Mouse (Mus musculus) CH12.LX (cell line): ENCODE results near the gene Slc13a1.

Experiments used
- CTCF ChIP-seq, 2 experiments: IDR thresholded peaks in 1 of 2; conservative IDR thresholded peaks in 1 of 2; 2 replicates each; pipeline ENCODE4 v1.5.1; 2011 to 2012; ENCODE audit warnings: low read depth in 2 of 2, low read length in 2 of 2, improper control_type of control experiment in 1 of 2, inconsistent platforms in 1 of 2, mild to moderate bottlenecking in 1 of 2, moderate library complexity in 1 of 2
- EP300 ChIP-seq: IDR thresholded peaks from 2 replicates; pipeline ENCODE4 v1.6.1; 2011; ENCODE audit warnings: low read length, improper control_type of control experiment

DNA sequence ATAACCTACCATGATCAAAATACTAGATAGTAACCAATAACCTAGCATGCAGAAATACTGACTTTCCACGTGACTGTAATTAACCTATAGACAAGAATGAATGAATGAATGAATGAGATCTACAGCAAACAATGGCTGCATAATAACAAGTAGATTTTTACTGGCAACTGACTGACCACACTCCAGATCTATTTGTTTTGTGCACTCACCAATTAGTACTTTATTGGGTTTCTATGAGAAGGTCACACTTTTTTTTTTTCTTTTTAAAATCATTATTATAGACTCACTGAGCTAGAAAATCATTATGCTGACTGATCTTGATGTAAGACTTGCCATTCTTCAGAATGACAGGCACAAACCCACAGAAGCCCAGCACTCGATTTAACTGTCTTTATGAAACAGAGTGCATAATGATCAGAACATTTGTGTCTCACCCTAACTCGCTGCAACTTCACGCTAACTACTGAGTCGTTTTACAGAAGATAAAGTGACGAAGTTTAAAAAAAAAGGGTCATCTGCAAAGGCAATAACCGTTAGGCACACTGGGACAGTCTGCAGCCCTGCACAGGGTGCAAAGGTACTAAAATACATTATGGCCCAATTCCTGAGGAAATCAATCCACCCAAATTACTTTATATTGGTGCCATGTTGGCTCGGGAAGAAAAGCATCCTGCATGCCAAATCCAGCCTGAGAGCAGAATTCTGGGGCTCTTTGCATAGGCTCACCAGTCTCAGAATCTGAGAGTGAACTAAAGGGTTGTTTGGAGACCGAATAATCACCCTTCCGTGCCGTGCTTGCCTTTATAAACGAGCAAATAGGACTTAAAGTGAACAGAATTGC, 33.0 kb upstream of the Slc13a1 start:
- TF ChIP-seq CTCF (conservative IDR thresholded peaks at IDR 0.05 in 1 of 2, IDR thresholded peaks at IDR 0.05 in 1 of 2; ENCODE audit: low read depth in 2 of 2, low read length in 2 of 2) (no peak), EP300 (no peak)
